ENCODE assay signal across 11 mouse cellular contexts in genomic region chr2:26330056-26330468, GRCm38 (mm10). TPM values are rescaled to one million over a fixed set of nuclear protein-coding genes. Genes with fewer than 3 reads are reported as not detected.
DNase-seq lines count a peak whose midpoint lies in the region; ATAC-seq and TF ChIP-seq lines count a peak whose summit lies in the region.
"Had no signal": no experiment of that assay in that cellular context is flagged by ENCODE, and none has a peak within 500 bp of the region (broad histone marks: within the 10 kb centered on the region; RNA-seq: fewer than 3 reads in every experiment).

No protein-coding gene starts in this region.

- intact Hi-C loops in heart, postnatal 25 days (cut with DNase I) = no loop called here

- peaks cover 30% of the 10 kb centered on the region for H3K4me1 ChIP-seq in heart, embryonic 13.5 days
- peaks cover 9% of the 10 kb centered on the region; the same call in 1 of the 2 replicates for H3K4me1 ChIP-seq in neural tube, embryonic 13.5 days (replicated peaks)
- H3K4me1 ChIP-seq in hindbrain, postnatal 0 days (ENCODE audit: insufficient read depth, low read length) = no peaks in the 10 kb centered on the region

- peak overlapping the region; percentile 13 for H3K4me2 ChIP-seq in heart, embryonic 13.5 days
- no peak overlapping the region for H3K4me2 ChIP-seq in neural tube, embryonic 13.5 days
- peak overlapping the region; percentile 42 for H3K4me2 ChIP-seq in hindbrain, postnatal 0 days (ENCODE audit: low read depth, low read length)

- no peak for ATAC-seq in heart, embryonic 13.5 days (ENCODE audit: extremely low read depth, insufficient number of reproducible peaks, low FRiP score, low TSS enrichment)
- ATAC-seq in neural tube, embryonic 13.5 days (ENCODE audit: low read depth) = peak; percentile 38
- peak; percentile 84 for ATAC-seq in hindbrain, postnatal 0 days

- H3K9me3 ChIP-seq in heart, embryonic 13.5 days = no peaks in the 10 kb centered on the region
- no peaks in the 10 kb centered on the region for H3K9me3 ChIP-seq in neural tube, embryonic 13.5 days
- H3K9me3 ChIP-seq in hindbrain, postnatal 0 days (ENCODE audit: low read length) = no peaks in the 10 kb centered on the region

- TF ChIP-seq CTCF in hindbrain, postnatal 0 days (IDR thresholded peaks at IDR 0.05; ENCODE audit: low read depth) = no peak

- no peak overlapping the region for H3K4me3 ChIP-seq in heart, embryonic 13.5 days
- no peak overlapping the region for H3K4me3 ChIP-seq in neural tube, embryonic 13.5 days
- 0 out of 2 replicates have a peak overlapping the region, but pooled peaks have one; percentile 8 for H3K4me3 ChIP-seq in hindbrain, postnatal 0 days (ENCODE audit: low read length)

- no peaks in the 10 kb centered on the region for H3K27me3 ChIP-seq in heart, embryonic 13.5 days (replicated peaks)
- H3K27me3 ChIP-seq in neural tube, embryonic 13.5 days = no peaks in the 10 kb centered on the region
- no peaks in the 10 kb centered on the region for H3K27me3 ChIP-seq in hindbrain, postnatal 0 days (ENCODE audit: insufficient read depth, low read length)

- H3K9ac ChIP-seq in heart, embryonic 13.5 days = peak overlapping the region; percentile 52
- no peak overlapping the region for H3K9ac ChIP-seq in neural tube, embryonic 13.5 days
- H3K9ac ChIP-seq in hindbrain, postnatal 0 days (replicated peaks; ENCODE audit: low read length) = peak overlapping the region; percentile 38; the same call in 1 of the 2 replicates

- WGBS in heart, embryonic 13.5 days = 82% methylated on average over 4 of the region's 4 CpGs
- 84% methylated on average over 4 of the region's 4 CpGs for WGBS in neural tube, embryonic 13.5 days
- WGBS in hindbrain, postnatal 0 days = 81% methylated on average over 4 of the region's 4 CpGs

- H3K36me3 ChIP-seq in heart, embryonic 13.5 days = peaks cover 60% of the 10 kb centered on the region
- H3K36me3 ChIP-seq in neural tube, embryonic 13.5 days = peaks cover 76% of the 10 kb centered on the region
- H3K36me3 ChIP-seq in hindbrain, postnatal 0 days (ENCODE audit: insufficient read depth, low read length) = peaks cover 26% of the 10 kb centered on the region

- no peak for DNase-seq in heart, postnatal 25 days (ENCODE audit: low spot score)
- DNase-seq in neural tube, embryonic 10.5 days (ENCODE audit: extremely low spot score, low spot score) = no peak
- DNase-seq in hindbrain, postnatal 0 days (ENCODE audit: low spot score) = peak; percentile 71
- no peak for DNase-seq in frontal cortex, postnatal 25 days (ENCODE audit: low spot score in 2 of 2)
- no peak for DNase-seq in cerebellum, adult 8-10 months
- no peak for DNase-seq in spleen, postnatal 10 days (ENCODE audit: low spot score in 2 of 2)
- DNase-seq: thymus, postnatal 36 days had no signal

- H3K27ac ChIP-seq in heart, embryonic 13.5 days (replicated peaks) = peak overlapping the region; percentile 68
- H3K27ac ChIP-seq in neural tube, embryonic 13.5 days (replicated peaks) = peak overlapping the region; percentile 64
- peak overlapping the region; percentile 84 for H3K27ac ChIP-seq in hindbrain, postnatal 0 days

RNA-seq across cellular contexts. Expression of gene Gpsm1, which starts 14.7 kb away (rescaled TPM):
- polyA plus RNA-seq in heart, embryonic 13.5 days (2015; fragmentation: Nextera tagmentation; extraction: Ambion mirVana) = 37.3 TPM in 2 replicates
- total RNA-seq in heart, postnatal 25 days (2021) = 100 to 1,000 TPM; 195 to 226 TPM
- 109 and 114 TPM in 2 replicates for polyA plus RNA-seq in neural tube, embryonic 13.5 days (2015; fragmentation: Nextera tagmentation; extraction: Ambion mirVana)
- 310 and 330 TPM in 2 replicates for total RNA-seq in hindbrain, postnatal 0 days (2014; rRNA removed)
- 147 and 155 TPM in 2 replicates for polyA plus RNA-seq in hindbrain, postnatal 0 days (2015; fragmentation: Nextera tagmentation; extraction: Ambion mirVana)

RNA-seq across cellular contexts. Expression of gene Dnlz, which starts 21.8 kb away (rescaled TPM):
- 27.5 and 28.7 TPM in 2 replicates for polyA plus RNA-seq in heart, embryonic 13.5 days (2015; fragmentation: Nextera tagmentation; extraction: Ambion mirVana)
- 10 to 100 TPM; 20.0 to 21.8 TPM for total RNA-seq in heart, postnatal 25 days (2021)
- 30.1 and 34.2 TPM in 2 replicates for polyA plus RNA-seq in neural tube, embryonic 13.5 days (2015; fragmentation: Nextera tagmentation; extraction: Ambion mirVana)
- total RNA-seq in hindbrain, postnatal 0 days (2014; rRNA removed) = 38.2 and 38.5 TPM in 2 replicates
- 25.6 and 28.2 TPM in 2 replicates for polyA plus RNA-seq in hindbrain, postnatal 0 days (2015; fragmentation: Nextera tagmentation; extraction: Ambion mirVana)

RNA-seq across cellular contexts. Expression of gene Card9, which starts 30.7 kb away (rescaled TPM):
- 0.41 and 0.62 TPM in 2 replicates for polyA plus RNA-seq in heart, embryonic 13.5 days (2015; fragmentation: Nextera tagmentation; extraction: Ambion mirVana)
- 1 to 10 TPM; 1.8 to 1.9 TPM for total RNA-seq in heart, postnatal 25 days (2021)
- 1.3 and 2.0 TPM in 2 replicates for polyA plus RNA-seq in neural tube, embryonic 13.5 days (2015; fragmentation: Nextera tagmentation; extraction: Ambion mirVana)
- 2.0 and 24.2 TPM in 2 replicates for total RNA-seq in hindbrain, postnatal 0 days (2014; rRNA removed)
- 1.5 and 1.6 TPM in 2 replicates for polyA plus RNA-seq in hindbrain, postnatal 0 days (2015; fragmentation: Nextera tagmentation; extraction: Ambion mirVana)

RNA-seq across cellular contexts. Expression of gene Ccdc187, which starts 35.7 kb away (rescaled TPM):
- polyA plus RNA-seq in heart, embryonic 13.5 days (2015; fragmentation: Nextera tagmentation; extraction: Ambion mirVana) = 0.10 and 0.24 TPM in 2 replicates
- total RNA-seq in heart, postnatal 25 days (2021) = under 1 TPM; 0.08 to 0.18 TPM
- polyA plus RNA-seq in neural tube, embryonic 13.5 days (2015; fragmentation: Nextera tagmentation; extraction: Ambion mirVana) = 0.06 and 0.08 TPM in 2 replicates
- 1.3 and 2.7 TPM in 2 replicates for total RNA-seq in hindbrain, postnatal 0 days (2014; rRNA removed)
- polyA plus RNA-seq in hindbrain, postnatal 0 days (2015; fragmentation: Nextera tagmentation; extraction: Ambion mirVana) = 0.18 TPM in 2 replicates
- total RNA-seq: gastrocnemius, adult 18-20 months had no signal
- polyA plus RNA-seq: limb, embryonic 11.5 days had no signal

RNA-seq across cellular contexts. Expression of gene Snapc4, which starts 50.4 kb away (rescaled TPM):
- 15.7 and 18.9 TPM in 2 replicates for polyA plus RNA-seq in heart, embryonic 13.5 days (2015; fragmentation: Nextera tagmentation; extraction: Ambion mirVana)
- total RNA-seq in heart, postnatal 25 days (2021) = 10 to 100 TPM in 1 of 2 experiments, 1 to 10 TPM in 1; 8.9 to 11.2 TPM
- polyA plus RNA-seq in neural tube, embryonic 13.5 days (2015; fragmentation: Nextera tagmentation; extraction: Ambion mirVana) = 25.4 and 26.8 TPM in 2 replicates
- 44.7 and 56.4 TPM in 2 replicates for total RNA-seq in hindbrain, postnatal 0 days (2014; rRNA removed)
- polyA plus RNA-seq in hindbrain, postnatal 0 days (2015; fragmentation: Nextera tagmentation; extraction: Ambion mirVana) = 25.6 and 26.1 TPM in 2 replicates
